Mouse (Mus musculus) spleen, adult 2 months (tissue): ENCODE data around the gene Taf15. TPM values are rescaled to one million over a fixed set of nuclear protein-coding genes. Genes with fewer than 3 reads are reported as not detected.

Experiments
- DNase-seq, 2 experiments: peaks; one replicate each; pipeline versions ENCODE4 v3.0.0 to v3.0.0-alpha.2; 2012 to 2021; ENCODE audit warnings: low spot score in 2 of 2, low read depth in 1 of 2
- H3K27ac ChIP-seq: fragments of 200-500 bp; 2 replicates; pipeline ENCODE4 v1.5.1; 2012; ENCODE audit warnings: low read length, inconsistent platforms; ENCODE audit not compliant: insufficient read depth
- H3K27me3 ChIP-seq: fragments of 200-500 bp; 2 replicates; pipeline ENCODE4 v1.6.1; 2012; ENCODE audit warnings: mild to moderate bottlenecking, moderate library complexity, low read length, inconsistent platforms; ENCODE audit not compliant: control insufficient read depth, insufficient read depth
- H3K36me3 ChIP-seq: fragments of 200-500 bp; 2 replicates; pipeline ENCODE4 v1.6.1; 2012; ENCODE audit warnings: mild to moderate bottlenecking, low read length, inconsistent platforms; ENCODE audit not compliant: control insufficient read depth, insufficient read depth
- H3K4me1 ChIP-seq: fragments of 200-500 bp; 2 replicates; pipeline ENCODE4 v1.6.1; 2011; ENCODE audit warnings: inconsistent platforms; ENCODE audit not compliant: control insufficient read depth, insufficient read depth, insufficient read length
- H3K4me3 ChIP-seq: fragments of 200-500 bp; 2 replicates; pipeline ENCODE4 v1.5.1; 2011; ENCODE audit warnings: mild to moderate bottlenecking, inconsistent platforms; ENCODE audit not compliant: insufficient read depth, insufficient read length; ENCODE audit errors: extremely low read depth
- CTCF ChIP-seq: fragments of 200-500 bp; IDR thresholded peaks from 2 replicates; pipeline ENCODE4 v1.5.1; 2011; ENCODE audit warnings: mild to moderate bottlenecking, inconsistent platforms; ENCODE audit not compliant: insufficient read depth, insufficient read length, insufficient replicate concordance; ENCODE audit errors: extremely low read depth
- POLR2A ChIP-seq: fragments of 200-500 bp; IDR thresholded peaks from 2 replicates; pipeline ENCODE4 v1.6.1; 2011; ENCODE audit warnings: low read depth, low read length, inconsistent platforms
- WGBS: fragments of 180-500 bp; shearing (Covaris S2); methylation state at CpG from one replicate; pipeline ENCODE4 v1.1.7; 2018; 5-methylcytosine and 5-hydroxymethylcytosine counted together
- polyA plus RNA-seq: library from polyadenylated mRNA; depleted of rRNA; stranded (reverse); fragments of >200 nt; gene quantifications from 2 replicates; pipeline ENCODE4 v1.2.3, GENCODE M21; 2012

Taf15 gene
- polyA plus RNA-seq, 1 experiment = 8.9 TPM

- Histone ChIP-seq H3K27ac (no peak overlapping the region), H3K27me3 (no peaks in the 10 kb centered on the region), H3K36me3 (no peaks in the 10 kb centered on the region), H3K4me1 (peaks cover 5% of the 10 kb centered on the region; the same call in 1 of the 2 replicates), H3K4me3 (no peak overlapping the region)
- 93% methylated on average over 2 of the region's 2 CpGs for WGBS
- DNase-seq = no peak
- TF ChIP-seq CTCF (no peak), POLR2A (no peak)
Observed at GRCm38 (mm10) chr11:83471766-83472165, 1.1 kb upstream of the Taf15 start.

- no peaks in the 10 kb centered on the region for H3K36me3 ChIP-seq
- H3K27ac ChIP-seq = peak overlapping the region; percentile 97
- H3K4me3 ChIP-seq = peak overlapping the region; percentile 98
- no peak for DNase-seq
- WGBS = under 1% methylated on average over 50 of the region's 52 CpGs
- peaks cover 5% of the 10 kb centered on the region; the same call in 1 of the 2 replicates for H3K4me1 ChIP-seq
- H3K27me3 ChIP-seq = no peaks in the 10 kb centered on the region
- TF ChIP-seq CTCF = no peak
- no peak for TF ChIP-seq POLR2A
Observed at GRCm38 (mm10) chr11:83473235-83474016, 540 bp downstream of the Taf15 start.

GRCm38 (mm10) chr11:83491488-83491887 is 18.6 kb downstream of the Taf15 start:
- Histone ChIP-seq H3K4me3 (no peak overlapping the region), H3K27me3 (no peaks in the 10 kb centered on the region), H3K4me1 (no peaks in the 10 kb centered on the region), H3K36me3 (peaks cover 9% of the 10 kb centered on the region), H3K27ac (no peak overlapping the region)
- TF ChIP-seq POLR2A (no peak), CTCF (no peak)
- WGBS = 85% methylated on average over 4 of the region's 4 CpGs
- no peak for DNase-seq

- Histone ChIP-seq H3K36me3 (peaks cover 4% of the 10 kb centered on the region; the same call in 1 of the 2 replicates), H3K27ac (no peak overlapping the region), H3K27me3 (no peaks in the 10 kb centered on the region), H3K4me3 (no peak overlapping the region), H3K4me1 (no peaks in the 10 kb centered on the region)
- WGBS = 89% methylated on average over 2 of the region's 2 CpGs
- DNase-seq = no peak
- no peak for TF ChIP-seq CTCF
- no peak for TF ChIP-seq POLR2A
Observed at GRCm38 (mm10) chr11:83495571-83495970, 22.7 kb downstream of the Taf15 start.

- no peak overlapping the region for H3K27ac ChIP-seq
- WGBS = 93% methylated on average over 5 of the region's 5 CpGs
- no peak overlapping the region for H3K4me3 ChIP-seq
- DNase-seq = no peak
- H3K36me3 ChIP-seq = peaks cover 30% of the 10 kb centered on the region
- H3K27me3 ChIP-seq = no peaks in the 10 kb centered on the region
- no peak for TF ChIP-seq CTCF
- TF ChIP-seq POLR2A = no peak
- no peaks in the 10 kb centered on the region for H3K4me1 ChIP-seq
Observed at GRCm38 (mm10) chr11:83504308-83504707, 31.4 kb downstream of the Taf15 start.

GRCm38 (mm10) chr11:83509521-83509920 is 36.6 kb downstream of the Taf15 start:
- DNase-seq = no peak
- TF ChIP-seq CTCF = no peak
- no peak for TF ChIP-seq POLR2A
- H3K36me3 ChIP-seq = peaks cover 6% of the 10 kb centered on the region

GRCm38 (mm10) chr11:83517153-83517552 is 44.3 kb downstream of the Taf15 start:
- no peaks in the 10 kb centered on the region for H3K36me3 ChIP-seq
- no peak for DNase-seq
- TF ChIP-seq POLR2A = no peak
- TF ChIP-seq CTCF = no peak
- H3K27ac ChIP-seq = no peak overlapping the region
- H3K4me1 ChIP-seq = no peaks in the 10 kb centered on the region
- H3K27me3 ChIP-seq = no peaks in the 10 kb centered on the region
- no peak overlapping the region for H3K4me3 ChIP-seq

More at GRCm38 (mm10) chr11:83509521-83509920, 36.6 kb downstream of the Taf15 start:
- Histone ChIP-seq H3K27me3 (no peaks in the 10 kb centered on the region), H3K4me3 (no peak overlapping the region), H3K27ac (no peak overlapping the region), H3K4me1 (no peaks in the 10 kb centered on the region)
